Mouse (Mus musculus): ENCODE results near the gene Gpr153. TPM values are rescaled to one million over a fixed set of nuclear protein-coding genes. Genes with fewer than 3 reads are reported as not detected.
A peak's percentile ranks its signal among the peaks of the same experiment; 100 is the strongest.

Gene Gpr153
- total RNA-seq, 2 experiments from 2014 or later, result 5.3 to 7.4 TPM

GRCm38 (mm10) chr4:152313934-152314333 lies 39.9 kb downstream of the Gpr153 start:
- DNase-seq (ENCODE audit: low spot score in 2 of 2), result no peak

DNA sequence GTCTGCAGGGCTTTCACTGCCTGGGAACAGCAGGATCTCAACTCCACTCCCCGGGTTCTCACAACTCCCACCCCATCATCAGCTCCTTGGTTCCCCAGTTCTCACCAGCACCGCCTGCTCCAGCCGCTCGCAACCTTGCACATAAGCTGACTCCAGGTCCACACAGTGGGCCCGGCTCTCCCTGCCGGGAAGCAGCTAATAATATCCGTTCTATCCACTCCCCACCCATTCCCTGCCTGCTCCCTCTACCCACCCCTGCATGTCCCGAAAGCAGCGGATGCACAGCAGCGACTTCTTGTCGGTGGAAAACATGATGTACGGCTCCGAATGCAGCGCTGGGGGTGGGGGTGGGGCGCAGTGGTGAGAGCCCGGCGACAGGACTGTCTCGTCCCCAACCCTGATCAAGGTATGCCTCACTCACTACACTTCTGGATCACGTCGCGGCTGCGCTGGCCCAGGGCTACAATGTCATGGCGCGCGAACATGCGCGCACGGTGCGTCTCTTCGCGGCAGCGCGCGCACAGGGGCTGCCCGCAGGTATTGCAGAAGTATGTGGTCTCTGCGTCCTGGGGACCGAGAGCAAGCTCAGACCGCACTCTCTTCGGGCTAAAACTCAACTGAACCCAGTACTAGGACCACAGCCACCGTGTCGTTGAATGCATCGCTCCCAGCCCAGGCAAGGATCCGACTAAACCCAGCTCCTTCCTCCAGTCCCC lies 41.6 kb downstream of the Gpr153 start:
- DNase-seq (ENCODE audit: low spot score in 2 of 2), result no peak

GRCm38 (mm10) chr4:152317631-152318033 lies 43.6 kb downstream of the Gpr153 start:
- DNase-seq (ENCODE audit: low spot score in 2 of 2), result no peak

- peak; percentile 58 to 62 for DNase-seq (ENCODE audit: low spot score in 2 of 2)
These were observed 44.6 kb downstream of the Gpr153 start, which contains the start of gene Rnf207 for GRCm38 (mm10) chr4:152318517-152319234. Gene Rnf207, minus strand, starts transcription at chr4:152318993.

DNA sequence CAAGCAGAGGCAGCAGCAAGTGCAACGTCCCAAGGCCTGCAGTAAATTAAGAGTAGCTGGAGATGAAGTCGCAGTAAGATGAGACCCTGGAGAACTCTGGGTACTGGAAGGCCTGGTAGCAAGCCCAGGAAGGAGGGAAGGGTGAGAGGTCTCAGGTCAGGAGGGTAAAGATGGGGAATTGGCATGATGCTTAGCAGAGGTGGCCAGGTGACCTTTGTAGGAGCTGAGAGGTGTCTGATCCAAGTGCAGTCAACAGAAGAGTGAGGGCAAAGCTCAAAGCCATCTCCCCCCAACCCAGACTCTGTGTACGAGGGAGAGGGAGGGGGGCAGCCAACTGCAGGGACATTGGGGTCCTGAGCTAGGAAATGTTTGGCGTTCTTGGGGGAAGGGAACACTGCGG lies 47.4 kb downstream of the Gpr153 start:
- DNase-seq (ENCODE audit: low spot score in 2 of 2), result no peak

- DNase-seq (ENCODE audit: low spot score in 2 of 2), result no peak
These were observed 50.9 kb downstream of the Gpr153 start for GRCm38 (mm10) chr4:152324641-152325562.

DNA sequence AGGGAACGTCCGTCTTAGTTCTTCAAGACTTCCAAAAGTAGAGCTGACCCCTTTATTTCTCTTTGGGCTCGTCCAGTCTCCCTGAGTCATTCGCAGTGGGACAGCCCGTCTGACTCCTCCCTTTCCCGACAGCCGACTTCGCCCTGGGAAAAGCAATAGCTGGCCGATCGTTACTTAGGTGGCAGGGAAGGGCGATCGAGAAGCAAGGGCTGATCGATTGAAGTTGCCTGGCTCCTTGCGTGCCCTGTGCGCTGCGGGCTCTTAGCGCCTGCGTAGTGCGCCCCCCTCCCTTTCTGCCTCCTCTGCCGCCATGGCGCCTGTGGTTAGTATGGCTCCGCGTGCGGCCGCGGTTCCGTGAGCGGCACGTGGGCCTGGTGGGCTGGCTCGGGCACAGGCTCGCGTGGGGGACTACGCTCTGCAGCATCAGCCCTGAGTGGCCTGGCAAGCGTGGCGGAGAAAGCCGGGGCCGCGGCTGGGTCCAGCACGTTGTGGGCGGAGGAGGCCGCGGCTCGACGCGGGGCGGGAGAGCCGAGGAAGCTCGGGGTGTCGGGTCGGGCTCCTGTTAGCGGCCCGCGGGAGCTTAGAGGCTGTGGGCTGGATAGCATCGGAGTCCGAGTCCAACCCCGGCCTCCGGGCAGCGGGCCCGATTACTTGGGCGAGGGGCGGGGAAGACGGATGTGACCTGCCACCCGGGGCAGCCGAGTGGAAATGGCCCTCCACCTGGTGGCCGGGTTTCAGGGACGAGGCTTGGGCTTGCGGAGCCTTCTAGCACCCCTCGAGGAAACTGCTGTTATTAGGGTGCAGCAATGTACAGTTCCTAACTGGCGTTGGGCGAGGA lies 51.8 kb downstream of the Gpr153 start, which contains the start of gene Rpl22:
Rpl22 (plus strand) TSS at position 169 of the 838 bp plus-strand sequence.
- peak; percentile 82 to 83 for DNase-seq (ENCODE audit: low spot score in 2 of 2)

- no peak for DNase-seq (ENCODE audit: low spot score in 2 of 2)
These were observed 52.5 kb downstream of the Gpr153 start for GRCm38 (mm10) chr4:152326543-152326942.

DNA sequence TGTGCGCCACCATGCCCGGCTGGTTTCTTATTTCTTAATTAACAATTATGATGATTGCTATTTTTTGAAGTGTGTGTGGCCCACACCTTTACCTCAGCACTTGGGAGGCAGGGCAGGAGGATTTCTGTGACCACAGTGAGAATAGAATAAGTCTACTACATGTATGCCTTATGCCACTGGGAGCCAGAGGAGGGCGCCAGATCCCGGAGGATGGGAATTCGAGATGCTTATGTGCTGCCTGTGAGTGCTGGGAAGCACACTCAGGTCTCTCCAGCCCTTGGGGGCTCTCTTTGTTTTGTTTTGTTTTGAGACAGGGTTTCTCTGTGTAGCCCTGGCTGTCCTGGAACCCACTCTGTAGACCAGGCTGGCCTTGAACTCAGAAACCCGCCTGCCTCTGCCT lies 54.7 kb downstream of the Gpr153 start:
- peak in 1 of 2 experiments; percentile 42 for DNase-seq (ENCODE audit: low spot score in 2 of 2)

DNA sequence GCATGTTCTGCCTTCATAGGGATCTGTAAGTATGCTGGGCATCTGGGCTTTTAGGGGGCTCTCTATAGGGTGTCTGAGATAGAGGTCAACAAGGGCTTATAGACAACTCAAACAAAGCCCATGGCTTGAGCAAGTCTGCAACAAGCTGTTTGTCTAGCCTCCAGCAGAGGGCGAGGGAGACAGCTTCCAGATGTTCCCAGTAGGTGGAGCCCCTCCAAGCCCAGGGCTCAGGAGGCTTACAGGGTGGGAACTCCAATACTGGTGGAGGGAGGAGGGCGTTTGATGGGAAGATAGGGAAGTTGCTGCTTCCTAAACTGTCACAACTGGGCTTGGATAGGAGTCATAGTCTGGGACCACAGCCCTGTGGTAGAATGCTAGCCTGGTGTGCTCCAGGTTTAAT lies 58.9 kb downstream of the Gpr153 start:
- DNase-seq (ENCODE audit: low spot score in 2 of 2), result peak; percentile 45 to 48

- no peak for DNase-seq (ENCODE audit: low spot score in 2 of 2)
These were observed 59.6 kb downstream of the Gpr153 start for GRCm38 (mm10) chr4:152333587-152333986.

Other genes starting within 250 kb of the Gpr153 start
- 1 to 10 TPM; 8.3 to 8.9 TPM for gene Zbtb48, start 246.6 kb upstream of the Gpr153 start, total RNA-seq (2021)
- gene Tas1r1, start 235.7 kb upstream of the Gpr153 start, total RNA-seq (2021), result not detected
- 10 to 100 TPM; 23.6 to 33.5 TPM for gene Nol9, start 234.9 kb upstream of the Gpr153 start, total RNA-seq (2021)
- 10 to 100 TPM in 1 of 2 experiments, 1 to 10 TPM in 1; 7.3 to 12.0 TPM for gene Plekhg5, start 201.7 kb upstream of the Gpr153 start, total RNA-seq (2021)
- 1 to 10 TPM; 1.3 to 2.8 TPM for gene Tnfrsf25, start 158.3 kb upstream of the Gpr153 start, total RNA-seq (2021)
- gene Espn, start 121.9 kb upstream of the Gpr153 start, total RNA-seq (2021), result 1 to 10 TPM; 1.9 to 3.3 TPM
- gene Hes2, start 115.4 kb upstream of the Gpr153 start, total RNA-seq (2021), result not detected
- gene Acot7, start 96.1 kb upstream of the Gpr153 start, total RNA-seq (2021), result 10 to 100 TPM; 45.7 to 54.0 TPM
- not detected for gene Hes3, start 17.4 kb downstream of the Gpr153 start, total RNA-seq (2021)
- 10 to 100 TPM; 52.1 to 55.6 TPM for gene Icmt, start 23.0 kb downstream of the Gpr153 start, total RNA-seq (2021)
- gene Rnf207, start 44.8 kb downstream of the Gpr153 start, total RNA-seq (2021), result 1 to 10 TPM in 1 of 2 experiments, under 1 TPM in 1; 0.43 to 1.3 TPM
- 100 to 1,000 TPM; 443 to 509 TPM for gene Rpl22, start 51.5 kb downstream of the Gpr153 start, total RNA-seq (2021)
- gene Chd5, start 64.4 kb downstream of the Gpr153 start, total RNA-seq (2021), result 1 to 10 TPM; 6.9 to 9.7 TPM
- 1 to 10 TPM; 2.9 to 4.1 TPM for gene Nphp4, start 202.5 kb downstream of the Gpr153 start, total RNA-seq (2021)
- gene Kcnab2, start 203.6 kb downstream of the Gpr153 start, total RNA-seq (2021), result 1 to 10 TPM; 4.6 to 5.5 TPM